Mouse (Mus musculus): ENCODE measurements around the gene Gm21836. TPM values are rescaled to one million over a fixed set of nuclear protein-coding genes. Genes with fewer than 3 reads are reported as not detected.
A peak's percentile ranks its signal among the peaks of the same experiment; 100 is the strongest.
"Not testable (repeated sequence)": the region's sequence is repeated elsewhere in the genome, so short reads cannot be mapped to it uniquely, and the experiment has no call there.

Gene Gm21836
- not detected in 2 replicates for polyA plus RNA-seq (2012; rRNA removed)

DNA sequence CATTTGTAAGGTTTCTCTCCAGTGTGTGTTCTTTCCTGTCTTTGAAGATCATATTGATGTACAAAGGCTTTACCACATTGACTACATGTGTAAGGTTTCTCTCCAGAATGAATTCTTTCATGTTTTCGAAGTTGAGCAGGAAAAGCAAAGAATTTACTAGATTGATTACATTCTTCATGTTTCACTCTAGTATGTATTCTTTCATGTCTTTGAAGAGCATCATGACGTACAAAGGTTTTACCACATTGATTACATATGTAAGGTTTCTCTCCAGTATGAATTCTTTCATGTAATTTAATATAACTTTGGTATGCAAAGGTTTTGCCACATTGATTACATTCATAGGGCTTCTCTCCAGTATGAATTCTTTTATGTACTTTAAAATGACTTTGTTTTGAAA lies at the start of gene Gm21836:
Gene Gm21836 (minus strand): TSS at position 101 of the 400 bp plus-strand sequence.
- not testable (repeated sequence) for H3K4me1 ChIP-seq (ENCODE audit: control insufficient read depth, insufficient read depth, low read length); H3K36me3 ChIP-seq (ENCODE audit: control insufficient read depth, insufficient read depth, low read length); H3K27me3 ChIP-seq (replicated peaks; ENCODE audit: control insufficient read depth, insufficient read depth, low read length); DNase-seq; H3K4me3 ChIP-seq (ENCODE audit: insufficient read depth, low read depth, low read length); H3K27ac ChIP-seq (ENCODE audit: insufficient read depth, low read depth, low read length)
- 85% methylated on average over 2 of the region's 2 CpGs for WGBS

DNA sequence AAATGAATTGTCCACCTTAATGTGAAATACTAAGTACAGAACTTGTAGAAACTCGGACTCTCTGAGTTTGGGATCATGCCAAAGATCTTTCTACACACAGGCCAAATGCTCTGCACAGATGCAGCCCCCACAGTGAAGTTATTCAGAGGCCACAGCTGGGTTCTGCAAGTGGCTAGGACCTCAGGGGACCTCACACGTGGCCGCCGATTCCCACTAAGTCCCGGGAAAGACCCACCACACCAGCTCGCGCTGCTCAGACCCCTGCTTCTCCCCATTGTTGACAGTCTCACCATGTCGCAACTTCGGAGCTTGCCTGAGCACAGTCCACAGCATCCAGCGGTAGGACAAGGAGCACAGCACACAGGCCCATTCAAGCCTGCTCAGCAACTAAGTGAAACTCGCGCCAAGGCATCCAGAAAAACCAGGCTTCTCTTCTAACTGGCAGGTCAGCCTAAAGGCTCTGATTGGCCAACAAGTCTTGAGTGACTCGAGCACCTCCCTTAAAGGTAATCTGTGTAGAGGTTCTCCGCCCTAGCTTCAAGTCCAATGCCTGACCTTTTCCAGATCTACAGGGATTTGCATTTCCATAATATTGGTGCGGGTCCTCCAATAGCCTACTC lies 13.1 kb downstream of the Gm21836 start:
- not testable (repeated sequence) for H3K27ac ChIP-seq (ENCODE audit: insufficient read depth, low read depth, low read length); DNase-seq; H3K4me1 ChIP-seq (ENCODE audit: control insufficient read depth, insufficient read depth, low read length)

GRCm38 (mm10) chr9:124478081-124478480 lies 15.5 kb downstream of the Gm21836 start:
- H3K4me3 ChIP-seq (ENCODE audit: insufficient read depth, low read depth, low read length): no peak overlapping the region
- TF ChIP-seq CTCF (conservative IDR thresholded peaks at IDR 0.05; ENCODE audit: insufficient read depth, insufficient read length, low read depth, low read length) (no peak), POLR2A (IDR thresholded peaks at IDR 0.05; ENCODE audit: low read depth, low read length) (no peak)
- H3K27ac ChIP-seq (ENCODE audit: insufficient read depth, low read depth, low read length): no peak overlapping the region
- H3K4me1 ChIP-seq (ENCODE audit: control insufficient read depth, insufficient read depth, low read length): no peaks in the 10 kb centered on the region
- peak; percentile 47 for DNase-seq
- WGBS: 50% methylated on average over 3 of the region's 3 CpGs
- peaks cover 1% of the 10 kb centered on the region; the same call in 1 of the 2 replicates for H3K36me3 ChIP-seq (ENCODE audit: control insufficient read depth, insufficient read depth, low read length)
- no peaks in the 10 kb centered on the region for H3K27me3 ChIP-seq (replicated peaks; ENCODE audit: control insufficient read depth, insufficient read depth, low read length)

More for the DNA sequence above, 13.1 kb downstream of the Gm21836 start:
- WGBS: 66% methylated on average over 14 of the region's 15 CpGs
- not testable (repeated sequence) for H3K27me3 ChIP-seq (replicated peaks; ENCODE audit: control insufficient read depth, insufficient read depth, low read length); H3K4me3 ChIP-seq (ENCODE audit: insufficient read depth, low read depth, low read length); H3K36me3 ChIP-seq (ENCODE audit: control insufficient read depth, insufficient read depth, low read length)

DNA sequence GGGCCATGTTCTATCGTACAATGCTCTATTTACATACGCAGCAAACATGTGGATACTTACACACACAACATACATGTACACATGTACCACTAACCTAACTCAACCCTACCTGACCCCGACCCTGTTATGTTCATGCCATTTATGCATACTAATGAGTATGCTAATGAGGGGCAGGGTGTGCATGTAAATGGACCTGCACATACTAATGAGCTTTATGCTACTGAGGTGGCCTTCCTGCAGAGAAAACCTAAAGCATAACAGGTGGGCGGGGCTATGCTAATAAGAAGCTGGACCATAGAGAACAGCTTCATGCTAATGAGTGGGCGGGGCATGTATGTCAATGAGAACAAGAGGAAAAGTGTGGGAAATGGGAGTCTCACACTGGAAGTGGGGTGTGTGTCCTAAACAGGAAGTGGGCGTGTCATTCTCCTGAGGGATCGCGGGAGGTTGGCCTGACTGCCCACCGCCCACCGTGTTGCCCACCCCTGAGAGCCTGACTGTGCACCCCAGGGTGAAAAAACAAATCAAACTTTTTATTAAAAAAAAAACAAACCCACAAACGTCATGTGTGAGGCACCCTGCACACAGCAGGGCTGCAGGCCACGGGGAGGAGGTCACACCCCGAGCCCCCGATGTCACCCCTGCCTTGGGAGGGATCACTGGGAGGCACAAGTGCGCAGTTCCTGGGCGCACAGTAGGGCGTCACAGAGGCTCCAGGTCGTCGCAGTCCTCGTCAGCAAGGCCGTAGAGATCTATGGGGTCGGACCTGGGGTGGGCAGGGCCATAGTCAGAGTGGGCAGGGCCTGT lies 17.3 kb downstream of the Gm21836 start, which contains the start of gene Ppp2r3d:
Gene Ppp2r3d (minus strand): TSS at position 803 of the 807 bp plus-strand sequence.
- no peaks in the 10 kb centered on the region for H3K27me3 ChIP-seq (replicated peaks; ENCODE audit: control insufficient read depth, insufficient read depth, low read length)
- no peak within 1 kb of the TSS for H3K27ac ChIP-seq (ENCODE audit: insufficient read depth, low read depth, low read length)
- H3K36me3 ChIP-seq (ENCODE audit: control insufficient read depth, insufficient read depth, low read length): peaks cover 1% of the 10 kb centered on the region; the same call in 1 of the 2 replicates
- H3K4me3 ChIP-seq (ENCODE audit: insufficient read depth, low read depth, low read length): no peak within 1 kb of the TSS
- no peaks in the 10 kb centered on the region for H3K4me1 ChIP-seq (ENCODE audit: control insufficient read depth, insufficient read depth, low read length)
- no peak for DNase-seq
- 97% methylated on average over 22 of the region's 22 CpGs for WGBS
- TF ChIP-seq POLR2A (IDR thresholded peaks at IDR 0.05; ENCODE audit: low read depth, low read length) (no peak), CTCF (conservative IDR thresholded peaks at IDR 0.05; ENCODE audit: insufficient read depth, insufficient read length, low read depth, low read length) (no peak)

GRCm38 (mm10) chr9:124475689-124476088 lies 17.9 kb downstream of the Gm21836 start:
- Histone ChIP-seq H3K27me3 (replicated peaks; ENCODE audit: control insufficient read depth, insufficient read depth, low read length) (no peaks in the 10 kb centered on the region), H3K4me3 (ENCODE audit: insufficient read depth, low read depth, low read length) (no peak overlapping the region), H3K4me1 (ENCODE audit: control insufficient read depth, insufficient read depth, low read length) (no peaks in the 10 kb centered on the region), H3K27ac (ENCODE audit: insufficient read depth, low read depth, low read length) (no peak overlapping the region), H3K36me3 (ENCODE audit: control insufficient read depth, insufficient read depth, low read length) (peaks cover 1% of the 10 kb centered on the region; the same call in 1 of the 2 replicates)
- TF ChIP-seq POLR2A (IDR thresholded peaks at IDR 0.05; ENCODE audit: low read depth, low read length): no peak
- TF ChIP-seq CTCF (conservative IDR thresholded peaks at IDR 0.05; ENCODE audit: insufficient read depth, insufficient read length, low read depth, low read length): no peak
- DNase-seq: no peak
- WGBS: 90% methylated on average over 15 of the region's 15 CpGs

- Histone ChIP-seq H3K36me3 (ENCODE audit: control insufficient read depth, insufficient read depth, low read length) (no peaks in the 10 kb centered on the region), H3K27me3 (replicated peaks; ENCODE audit: control insufficient read depth, insufficient read depth, low read length) (no peaks in the 10 kb centered on the region), H3K4me3 (ENCODE audit: insufficient read depth, low read depth, low read length) (no peak overlapping the region), H3K4me1 (ENCODE audit: control insufficient read depth, insufficient read depth, low read length) (no peaks in the 10 kb centered on the region), H3K27ac (ENCODE audit: insufficient read depth, low read depth, low read length) (no peak overlapping the region)
- DNase-seq: peak; percentile 51
- WGBS: 2% methylated on average over 1 of the region's 1 CpGs
- TF ChIP-seq POLR2A (IDR thresholded peaks at IDR 0.05; ENCODE audit: low read depth, low read length): no peak
- peak; percentile 75 for TF ChIP-seq CTCF (conservative IDR thresholded peaks at IDR 0.05; ENCODE audit: insufficient read depth, insufficient read length, low read depth, low read length)
Measured at GRCm38 (mm10) chr9:124456572-124456971, 37.0 kb downstream of the Gm21836 start.

Other genes with a start within 250 kb of the Gm21836 start
- gene 2010315B03Rik, start 181.1 kb downstream of the Gm21836 start, polyA plus RNA-seq (2012; rRNA removed): 4.5 and 6.3 TPM in 2 replicates
- 97.9 and 128 TPM in 2 replicates for gene Ppp2r3d, start 16.9 kb downstream of the Gm21836 start, polyA plus RNA-seq (2012; rRNA removed)

All from kidney, adult 2 months (tissue).